Mouse (Mus musculus): ENCODE measurements at regions not wholly inside any gene's neighbourhood (a gene's known extent, or its start where the extent isn't known, plus 50 kb on each side); places are given as distances from the start of the nearest gene placed in this dataset.

DNA sequence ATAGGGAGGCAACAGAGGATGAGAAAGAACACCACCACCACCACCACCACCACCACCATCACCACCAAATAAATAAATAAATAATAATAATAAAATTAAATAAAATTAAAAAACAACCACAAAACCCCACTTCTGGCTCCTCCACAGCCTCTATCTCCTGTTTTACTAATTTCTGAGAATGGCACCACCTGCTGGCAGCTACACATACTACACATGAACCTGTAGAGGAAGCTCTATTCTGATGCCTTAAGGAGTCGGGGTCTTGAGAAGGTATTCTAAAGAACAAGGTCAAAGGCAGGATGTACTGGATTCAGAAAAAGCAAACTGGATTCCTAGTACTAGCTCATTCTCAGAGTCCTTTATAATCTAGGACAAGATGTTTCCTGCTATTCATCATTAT, 191.6 kb downstream of the Gm9195 start:
- TF ChIP-seq CTCF (IDR thresholded peaks at IDR 0.05; ENCODE audit: low read depth, low read length), result peak; percentile 47
- TF ChIP-seq POLR2A (IDR thresholded peaks at IDR 0.05; ENCODE audit: extremely low read depth, insufficient read depth, low read length), result no peak

Measured in liver, adult 2 months (tissue).